Mouse (Mus musculus): Measurements from ENCODE around the gene Nos1ap.

Gene Nos1ap

DNA sequence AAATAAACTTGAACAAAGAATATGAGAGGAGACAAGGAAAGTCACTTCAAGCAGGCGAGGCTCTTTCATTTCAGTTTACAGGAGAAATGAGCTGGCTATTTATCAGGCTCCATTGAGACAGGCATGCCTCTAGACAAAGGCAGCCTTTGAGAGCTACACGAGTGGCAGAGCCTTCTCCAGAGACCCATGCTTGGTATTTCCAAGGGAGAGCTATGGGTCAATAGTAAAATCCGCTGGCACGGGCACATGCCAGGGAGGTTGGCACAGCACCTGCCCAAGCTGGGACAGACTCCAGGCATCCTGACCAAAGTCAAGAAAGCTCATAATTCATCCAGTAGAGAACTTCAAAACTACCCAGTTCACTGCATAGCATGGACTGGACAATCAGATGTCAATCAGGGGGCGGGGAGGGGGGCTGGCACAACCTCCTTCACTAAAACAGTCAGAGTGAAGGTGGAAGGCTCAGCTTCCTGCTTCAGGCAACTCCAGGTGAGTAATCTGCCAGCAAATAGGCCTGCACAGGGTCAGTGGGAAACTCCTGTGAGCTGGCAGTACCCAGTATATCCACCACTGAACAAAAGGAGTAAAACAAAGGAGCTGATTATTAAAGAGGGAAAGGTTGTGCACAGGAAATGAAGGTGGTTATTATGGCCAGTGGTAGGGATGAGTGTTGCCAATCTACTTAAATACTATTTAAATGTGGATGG, 129.6 kb downstream of the Nos1ap start:
- DNase-seq (ENCODE audit: low read depth) = no peak

DNA sequence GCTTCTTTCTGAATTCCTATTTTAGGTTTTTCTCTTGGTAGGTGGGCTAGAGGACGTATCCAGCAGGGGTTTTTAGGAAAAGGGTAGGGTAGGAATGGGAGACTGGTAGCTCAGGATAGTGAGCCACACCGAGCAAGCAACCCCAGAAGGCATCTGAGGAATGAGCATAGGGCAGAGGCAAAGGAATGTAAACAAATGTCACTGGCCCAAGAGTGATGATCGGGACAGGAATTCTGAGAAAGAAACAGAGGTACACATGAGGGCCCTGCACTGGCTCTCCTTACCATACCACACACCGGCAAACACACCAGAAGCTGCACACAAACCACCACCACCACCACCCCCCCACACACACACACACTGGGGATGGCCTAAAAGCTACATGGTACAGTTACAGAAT, 132.0 kb downstream of the Nos1ap start:
- DNase-seq (ENCODE audit: low read depth) = no peak

DNA sequence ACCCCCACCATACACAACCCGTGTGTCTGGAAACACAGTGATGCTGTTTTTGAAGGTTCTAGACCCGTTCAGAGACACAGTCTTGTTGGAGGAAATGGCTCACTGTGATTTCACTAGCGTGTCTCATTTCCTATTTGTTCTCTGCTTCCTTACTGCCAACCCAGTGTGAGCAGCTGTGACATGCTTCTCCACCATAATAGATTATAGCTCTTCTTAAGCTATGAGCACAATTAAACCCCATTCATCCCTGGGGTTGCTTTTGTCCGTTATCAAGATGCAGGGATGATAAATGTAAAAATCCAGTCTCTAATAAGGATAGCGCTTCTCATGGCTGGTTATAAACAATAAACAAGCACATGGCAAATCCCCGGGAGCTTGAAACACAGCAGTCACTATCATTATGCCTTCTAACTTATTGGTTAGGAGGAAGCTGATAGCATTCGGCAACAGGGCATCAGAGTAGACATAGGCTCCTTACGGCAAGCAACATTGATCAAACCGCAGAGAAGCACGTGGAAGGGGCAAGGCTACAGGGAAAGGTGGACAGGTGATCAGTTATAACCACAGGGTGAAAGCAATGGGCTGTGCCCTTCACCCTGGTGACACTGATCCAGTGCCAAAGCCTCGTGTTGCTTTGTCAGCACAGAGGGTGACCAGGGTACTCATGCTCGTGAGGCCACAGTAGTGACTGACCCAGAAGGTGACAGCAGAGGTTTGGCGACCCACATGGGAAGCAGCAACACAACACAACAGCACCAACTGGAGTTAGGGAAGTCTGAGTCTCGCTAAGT, 133.6 kb downstream of the Nos1ap start:
- DNase-seq (ENCODE audit: low read depth) = no peak

DNA sequence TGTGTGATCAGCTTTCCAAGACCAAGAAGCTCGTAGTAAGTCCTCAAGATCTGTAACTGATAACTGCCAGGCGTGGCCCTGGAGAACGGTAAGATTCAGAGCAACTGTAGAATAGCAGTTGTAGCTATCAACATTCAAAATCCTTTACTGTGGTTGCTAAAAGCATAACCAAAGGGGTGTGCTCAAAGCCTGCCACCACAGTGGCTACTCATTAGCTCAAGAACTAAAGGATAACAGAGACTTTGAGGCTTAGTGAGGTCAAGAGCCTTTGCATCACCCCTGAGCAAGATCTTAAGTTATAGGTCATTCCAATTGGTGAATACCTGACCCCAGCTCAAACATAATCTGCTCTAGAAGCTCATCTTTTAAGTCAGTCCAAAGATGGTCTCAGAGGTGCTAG, 134.3 kb downstream of the Nos1ap start:
- no peak for DNase-seq (ENCODE audit: low read depth)

DNA sequence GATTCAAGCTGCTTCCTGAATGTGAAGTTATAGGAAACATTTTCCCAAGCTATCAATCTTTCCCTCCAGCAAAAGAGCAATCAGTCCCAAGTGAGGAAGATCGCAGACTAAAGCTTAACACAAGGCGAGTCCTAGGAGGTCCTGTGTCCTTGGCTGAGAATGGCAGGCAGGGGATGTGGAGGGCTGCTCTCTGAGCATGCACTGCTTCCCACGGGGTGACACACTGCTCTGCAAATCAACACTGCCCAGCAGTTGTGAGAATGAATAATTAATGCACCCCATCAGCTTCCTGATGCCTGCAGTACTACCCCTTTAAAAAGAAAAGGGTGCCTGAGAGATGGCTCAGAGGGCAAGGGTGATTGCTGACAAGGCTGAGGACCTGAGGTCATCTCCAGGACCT, 136.2 kb downstream of the Nos1ap start:
- DNase-seq (ENCODE audit: low read depth) = no peak

DNA sequence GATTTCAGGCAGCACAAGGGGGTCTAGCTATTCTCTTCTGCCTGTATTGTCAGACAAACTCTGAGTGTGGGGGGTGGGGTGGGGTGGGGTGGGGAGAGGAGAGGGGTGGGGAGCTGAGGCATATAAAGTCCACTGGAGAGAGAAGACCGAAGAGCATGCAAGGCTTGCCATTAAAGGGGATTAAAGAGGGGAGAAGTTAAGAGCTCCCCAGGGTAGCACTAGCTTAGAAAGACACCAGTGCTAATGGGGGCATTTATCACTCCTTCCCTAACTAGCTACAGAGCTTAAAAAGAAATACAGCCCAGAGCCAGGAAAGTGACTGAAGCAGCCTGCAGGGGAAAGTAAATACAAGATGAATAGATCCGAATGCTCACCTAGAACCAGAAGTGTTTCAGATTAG, 141.4 kb downstream of the Nos1ap start:
- no peak for DNase-seq (ENCODE audit: low read depth)

DNA sequence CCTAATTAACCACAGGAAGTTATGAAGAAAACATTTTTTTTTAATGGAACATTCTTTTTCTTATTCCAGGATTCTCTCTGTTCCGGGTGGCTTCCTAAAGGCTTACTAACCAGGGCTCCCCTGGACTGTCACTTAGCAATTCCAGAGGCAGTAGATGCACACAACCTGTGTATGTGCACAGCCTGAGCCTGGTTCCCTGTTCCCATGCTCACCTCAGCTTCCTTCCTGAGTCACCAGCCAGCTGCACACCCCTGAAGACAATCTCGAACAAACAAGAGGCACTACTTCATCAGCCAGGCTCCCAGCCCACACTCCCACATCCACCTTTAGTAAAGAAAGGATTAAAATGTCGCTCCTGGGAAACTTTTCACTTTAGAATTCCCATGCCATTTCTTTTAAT, 144.2 kb downstream of the Nos1ap start:
- DNase-seq (ENCODE audit: low read depth) = no peak

DNA sequence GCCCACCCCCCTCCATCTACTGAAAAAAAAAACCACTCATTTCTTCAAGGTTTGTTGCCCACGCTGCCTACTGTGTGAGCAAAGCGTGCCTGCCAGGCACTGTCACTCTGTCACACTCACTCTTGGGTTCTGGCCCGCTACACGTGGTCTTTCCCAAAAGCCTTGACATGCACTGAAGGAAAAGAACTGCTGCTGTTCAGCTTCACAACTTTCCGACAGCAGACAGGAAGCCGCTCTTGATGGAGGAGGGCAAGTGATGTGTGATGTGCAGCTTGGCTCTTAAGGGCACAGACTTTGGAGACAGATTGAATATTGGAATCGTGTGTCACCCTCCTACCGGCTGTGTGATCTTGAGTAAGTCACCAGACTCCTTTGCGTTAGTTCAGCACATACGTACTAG, 149.3 kb downstream of the Nos1ap start:
- DNase-seq (ENCODE audit: low read depth) = no peak

DNA sequence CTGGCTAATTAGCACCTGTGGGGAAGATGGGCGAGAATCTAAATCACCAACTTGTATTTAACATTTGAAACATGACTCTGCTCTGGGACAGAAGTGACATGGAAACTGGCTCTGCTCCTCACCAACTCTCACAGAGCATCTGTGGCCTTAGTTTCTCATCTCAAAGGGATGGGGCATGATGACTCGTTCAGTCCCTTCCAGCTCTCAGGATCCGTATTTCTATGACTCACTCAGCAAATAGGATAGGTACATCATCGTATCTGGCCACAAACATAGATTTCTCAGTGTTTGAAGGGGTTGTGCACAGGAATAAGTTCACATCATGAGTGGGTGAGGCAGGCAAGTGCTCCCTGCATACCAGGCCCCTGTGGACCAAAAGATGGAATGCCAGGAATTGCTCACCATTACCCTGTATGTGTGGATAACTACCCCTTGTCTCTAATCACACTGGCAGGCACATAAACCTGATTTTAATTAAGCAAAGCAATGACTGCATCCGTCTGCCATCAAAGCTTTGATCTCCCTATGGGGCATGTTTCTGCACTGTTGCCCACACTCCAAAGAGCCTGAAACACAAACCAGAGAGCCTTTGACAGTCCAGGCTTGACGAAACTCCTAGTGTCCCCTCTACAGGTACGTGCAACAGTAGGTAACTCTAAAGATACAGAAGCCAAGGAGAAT, 151.1 kb downstream of the Nos1ap start:
- DNase-seq (ENCODE audit: low read depth) = no peak

DNA sequence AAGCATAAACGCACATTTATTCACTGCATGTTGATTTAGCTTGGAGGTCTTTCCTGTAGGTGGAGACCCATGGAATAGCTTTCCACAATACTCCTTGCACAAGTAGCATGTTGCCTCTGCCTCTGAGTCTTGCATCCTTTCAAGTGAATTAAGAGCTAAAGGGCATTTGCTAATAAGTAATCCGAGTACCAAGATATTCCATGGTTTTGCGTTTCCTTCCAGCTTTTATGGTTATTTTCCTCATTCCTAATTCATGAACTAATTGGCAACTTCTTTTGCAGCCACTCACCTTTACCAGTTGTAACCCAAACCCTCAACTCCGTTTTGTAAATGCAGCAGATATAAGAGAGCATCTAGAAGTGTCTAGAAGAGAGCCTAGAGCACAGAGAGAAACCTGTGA, 155.5 kb downstream of the Nos1ap start:
- no peak for DNase-seq (ENCODE audit: low read depth)

DNA sequence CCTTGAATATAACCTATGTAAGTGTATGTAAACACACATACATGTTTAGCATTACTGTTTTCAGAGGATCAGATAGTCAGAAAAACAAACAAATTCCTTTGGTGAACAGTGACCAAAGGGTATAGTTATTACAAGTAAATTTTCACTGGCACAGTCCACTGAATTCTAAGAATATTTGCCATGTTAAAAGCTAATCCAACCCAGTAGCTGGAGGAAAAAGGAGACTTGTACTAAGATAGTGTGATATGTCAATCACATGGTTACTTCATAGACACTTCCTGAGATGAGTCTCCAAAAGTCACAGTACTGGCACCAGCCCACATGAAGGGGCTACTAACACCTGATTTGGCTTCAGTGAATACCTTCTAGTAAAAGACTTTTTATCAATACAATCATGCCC, 156.0 kb downstream of the Nos1ap start:
- no peak for DNase-seq (ENCODE audit: low read depth)

DNA sequence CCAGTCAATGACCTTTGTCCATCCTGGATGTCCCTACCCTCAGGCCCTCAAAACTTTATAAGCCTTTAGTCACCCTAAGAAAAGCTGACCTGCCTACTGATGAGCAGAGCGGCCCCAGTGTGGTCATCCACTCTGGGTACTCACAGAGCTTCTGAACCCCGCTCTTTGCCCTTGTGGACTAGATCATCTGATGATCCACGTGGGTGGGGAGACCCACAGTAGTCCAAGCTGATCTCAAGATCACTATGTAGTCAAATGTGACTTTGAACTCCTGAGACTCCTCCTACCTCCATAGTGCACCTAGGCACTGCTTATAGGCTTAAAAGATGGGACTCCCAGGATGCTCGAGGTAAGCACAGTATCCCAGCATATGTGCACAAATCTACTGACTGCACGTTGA, 157.4 kb downstream of the Nos1ap start:
- no peak for DNase-seq (ENCODE audit: low read depth)

DNA sequence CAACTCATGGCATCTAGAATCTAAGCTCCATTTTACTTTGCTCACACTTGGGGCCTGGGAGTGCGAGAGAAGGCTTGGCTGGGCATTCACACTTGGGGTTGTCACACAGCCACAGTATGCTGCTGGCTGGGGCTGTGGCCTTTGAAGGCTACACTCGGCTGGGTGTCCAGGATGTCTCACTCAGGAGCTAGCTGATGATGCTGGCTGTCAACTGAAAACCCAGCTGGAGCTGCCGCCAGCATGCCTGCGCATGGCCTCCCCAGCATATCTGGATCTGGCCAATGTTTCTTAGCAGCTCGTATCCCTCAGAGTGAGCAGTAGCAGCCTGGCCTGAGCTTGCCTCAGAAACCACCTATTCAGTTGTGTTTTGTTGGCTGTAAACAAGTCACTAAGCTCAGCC, 158.3 kb downstream of the Nos1ap start:
- no peak for DNase-seq (ENCODE audit: low read depth)

DNA sequence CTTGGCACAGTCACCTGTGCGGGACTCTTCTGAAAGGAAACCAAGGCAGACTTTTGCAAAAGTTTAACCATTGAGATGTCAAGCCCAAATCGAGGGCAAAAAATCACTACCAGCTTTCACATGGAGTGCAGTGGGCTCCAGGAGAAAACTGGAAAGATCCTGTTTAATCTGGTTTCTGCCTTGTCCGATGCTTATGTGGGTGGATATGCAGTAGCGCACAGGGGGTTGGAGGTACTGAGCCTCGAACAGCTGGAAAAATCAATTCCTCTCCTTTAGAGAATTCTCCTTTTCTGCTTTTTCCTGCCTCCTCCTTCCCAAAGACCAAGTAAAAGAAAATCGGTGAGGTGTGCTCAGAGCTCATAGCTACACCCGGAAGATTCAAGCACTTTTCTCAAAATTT, 159.0 kb downstream of the Nos1ap start:
- no peak for DNase-seq (ENCODE audit: low read depth)

DNA sequence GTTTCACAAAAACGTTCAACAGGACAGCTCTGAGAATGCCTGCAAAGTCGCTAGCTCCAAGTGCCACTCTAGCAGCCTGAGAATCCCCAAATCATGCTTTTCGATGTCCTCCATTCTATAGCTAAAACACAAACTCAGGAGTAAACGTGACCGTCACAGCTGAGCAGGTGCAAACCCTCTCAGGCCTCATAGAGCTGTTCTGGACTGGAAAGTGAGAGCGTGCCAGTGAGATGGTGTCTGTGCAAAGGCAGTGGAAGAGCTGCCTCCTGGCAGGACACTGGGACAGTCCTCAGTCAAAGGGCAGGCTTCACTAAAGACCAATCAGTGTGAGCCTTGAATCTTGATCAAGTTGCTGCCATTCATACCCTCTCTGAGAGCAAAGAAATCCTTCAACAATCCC, 160.0 kb downstream of the Nos1ap start:
- no peak for DNase-seq (ENCODE audit: low read depth)

DNA sequence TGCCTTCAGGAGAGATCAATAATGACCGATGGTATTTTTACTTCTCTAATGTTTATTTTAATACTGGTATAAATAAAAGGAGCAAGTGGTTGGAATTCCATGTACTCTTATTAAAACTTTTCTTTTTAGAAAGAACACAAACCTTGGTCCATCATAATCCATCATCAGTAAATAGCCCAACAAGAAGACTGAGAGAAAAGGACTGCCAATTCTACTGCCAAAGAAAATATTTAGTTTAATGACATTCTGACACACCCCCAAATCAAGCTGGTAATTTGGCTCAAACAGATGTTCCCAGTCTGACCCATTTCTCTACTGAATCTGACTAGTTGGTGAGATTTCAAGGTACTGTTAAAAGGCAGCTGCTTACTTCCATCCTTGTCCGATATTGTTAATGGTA, 161.5 kb downstream of the Nos1ap start:
- no peak for DNase-seq (ENCODE audit: low read depth)

DNA sequence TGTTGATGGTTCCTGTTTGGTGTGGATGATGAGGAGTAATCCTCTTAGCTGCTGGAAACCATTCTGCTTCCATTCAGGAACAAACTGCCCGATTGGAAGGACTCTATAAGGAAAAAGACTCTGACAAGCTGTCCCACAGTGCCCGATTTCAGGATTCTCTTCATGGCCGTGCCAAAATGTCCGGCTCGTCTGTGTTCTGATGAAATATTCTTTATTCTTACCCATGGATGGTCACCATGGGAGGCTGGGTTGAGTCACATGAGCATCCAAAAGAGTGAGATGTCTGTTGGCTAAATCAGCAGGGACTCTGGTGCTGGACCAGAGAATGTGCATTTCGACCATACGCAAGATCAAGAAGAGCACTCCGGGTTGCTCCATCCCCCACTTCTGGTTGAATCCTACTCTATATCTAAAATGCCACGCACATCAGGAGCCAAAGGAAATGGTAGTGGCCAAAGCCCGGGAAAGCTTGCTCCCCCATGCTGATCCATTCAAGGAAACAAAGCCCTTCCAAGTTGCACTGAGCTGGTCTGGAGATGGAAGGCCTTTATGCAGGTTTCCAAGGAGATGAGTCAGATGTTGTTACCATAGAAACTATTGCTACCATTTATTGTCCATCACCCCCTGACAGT, 165.3 kb downstream of the Nos1ap start:
- DNase-seq (ENCODE audit: low read depth) = no peak

DNA sequence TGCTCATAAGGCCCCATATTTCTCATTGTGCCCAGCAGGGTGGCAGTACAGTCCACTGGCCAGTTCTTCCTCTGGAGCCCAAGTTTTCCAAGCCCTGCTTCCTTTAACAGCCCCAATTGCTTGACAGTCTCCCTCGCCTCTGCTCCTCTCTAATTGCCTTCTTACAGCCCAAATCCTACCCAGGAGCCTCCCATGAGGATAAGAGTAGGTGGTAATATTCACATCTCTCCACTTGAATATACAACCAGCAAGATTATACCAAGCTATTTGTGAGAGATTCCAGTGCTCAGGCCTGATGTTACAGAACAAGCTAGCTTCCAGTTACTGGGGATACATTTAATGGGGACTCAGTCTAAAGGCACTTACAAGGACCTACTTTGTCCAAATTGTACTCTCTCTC, 166.6 kb downstream of the Nos1ap start:
- no peak for DNase-seq (ENCODE audit: low read depth)

DNA sequence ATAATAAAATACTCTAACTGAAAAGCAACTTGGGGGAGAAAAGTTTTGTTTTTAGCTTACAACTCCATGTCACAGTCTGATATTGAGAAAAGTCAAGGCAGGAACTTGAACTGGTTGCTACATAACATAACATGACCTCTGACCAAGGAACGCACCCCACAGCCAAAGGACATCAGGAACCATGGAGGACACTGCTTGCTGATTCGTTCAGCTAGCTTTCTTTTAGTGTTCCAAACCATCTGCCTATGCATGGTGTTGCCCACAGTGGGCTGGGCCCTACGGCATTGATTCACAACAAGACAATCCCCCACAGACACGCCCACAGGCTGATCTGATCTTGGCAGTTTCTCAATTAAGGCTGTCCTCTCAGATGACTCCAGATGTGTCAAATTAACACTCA, 167.5 kb downstream of the Nos1ap start:
- DNase-seq (ENCODE audit: low read depth) = no peak

DNA sequence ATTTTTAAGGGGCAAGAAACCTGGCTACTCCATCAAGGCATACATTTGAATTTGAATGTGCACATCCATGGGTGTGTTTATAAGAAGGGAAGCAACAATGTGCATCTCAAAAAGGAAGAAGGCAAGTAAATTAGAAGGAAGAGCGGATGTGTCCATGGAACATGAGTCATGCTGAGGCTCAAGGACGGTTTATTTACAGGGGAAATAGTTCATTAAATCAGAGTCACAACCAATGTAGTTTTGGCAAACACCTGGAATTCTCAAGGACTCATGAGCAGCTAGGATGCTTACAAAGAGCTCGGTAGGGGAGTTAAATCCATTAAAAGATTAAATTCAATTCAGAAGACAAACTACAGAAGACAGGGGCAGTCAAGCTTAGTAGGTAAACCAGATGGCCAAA, 169.7 kb downstream of the Nos1ap start:
- no peak for DNase-seq (ENCODE audit: low read depth)

DNA sequence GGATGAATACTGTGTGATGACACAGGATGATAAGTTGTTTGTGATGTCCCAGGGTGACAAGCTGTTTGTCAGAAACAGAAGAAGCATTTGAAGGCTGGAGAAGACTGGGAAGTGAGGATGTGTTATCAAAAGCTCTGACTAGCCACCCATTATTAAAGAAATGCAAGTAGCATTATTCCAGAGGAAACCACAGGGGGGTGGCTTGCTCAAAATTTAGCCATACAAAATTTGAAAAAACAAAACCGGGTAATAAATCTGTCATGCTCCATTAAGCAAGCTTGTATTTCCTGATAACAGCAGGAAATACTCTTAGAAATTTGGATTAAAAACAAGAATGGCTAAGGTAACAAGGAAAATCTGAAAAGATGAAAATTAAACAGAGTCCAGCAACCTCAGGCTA, 171.5 kb downstream of the Nos1ap start:
- no peak for DNase-seq (ENCODE audit: low read depth)

DNA sequence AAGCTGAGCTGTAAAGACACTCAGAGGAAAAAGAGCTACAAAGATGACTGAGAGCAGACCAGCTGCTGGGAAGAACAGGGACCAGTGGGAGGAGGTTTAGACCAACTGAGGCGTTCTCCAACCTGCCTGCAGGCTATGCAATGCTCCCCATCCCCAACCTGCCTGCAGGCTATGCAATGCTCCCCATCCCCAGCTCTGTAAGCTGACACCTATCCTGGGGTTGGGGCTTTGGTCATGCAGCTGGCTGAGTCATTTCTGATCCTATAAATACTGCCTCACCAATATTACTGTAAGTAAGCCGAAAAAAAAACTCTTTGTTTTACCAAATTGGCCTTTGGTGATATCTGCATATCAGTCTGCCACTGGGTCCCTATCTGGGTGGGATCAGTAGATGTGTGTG, 172.7 kb downstream of the Nos1ap start:
- no peak for DNase-seq (ENCODE audit: low read depth)

DNA sequence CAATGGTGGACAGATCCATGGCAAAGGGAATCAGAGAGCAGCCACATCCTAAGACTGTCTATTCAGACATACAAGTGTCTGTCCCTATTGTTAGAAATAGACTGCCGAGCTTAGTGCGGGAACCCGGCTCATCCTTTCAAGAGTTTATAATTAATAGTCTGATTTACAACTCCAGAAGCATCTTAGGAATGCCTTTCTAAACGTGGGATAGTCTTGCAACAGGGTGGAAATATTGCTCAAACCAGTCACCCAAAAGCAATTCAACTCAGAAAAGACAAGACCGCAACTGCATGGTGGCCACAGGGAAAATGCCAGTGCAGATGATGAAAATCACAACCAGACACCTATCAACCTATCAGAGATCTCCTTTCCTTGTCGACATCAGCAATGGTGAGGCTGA, 173.5 kb downstream of the Nos1ap start:
- no peak for DNase-seq (ENCODE audit: low read depth)
